Mouse (Mus musculus) liver, embryonic 15.5 days (tissue): ENCODE results near the gene Ephx1. TPM values are rescaled to one million over a fixed set of nuclear protein-coding genes. Genes with fewer than 3 reads are reported as not detected.

Experiments
- ATAC-seq: fragments of 200-750 bp; cut with Nextera tagmentation; 2 replicates; pipeline ENCODE4 v1.8.0; 2017; ENCODE audit warnings: moderate number of reproducible peaks, mild to moderate bottlenecking, moderate library complexity; ENCODE audit not compliant: insufficient read depth
- H3K27ac ChIP-seq: fragments of 300-500 bp; sonication (generic); replicated peaks from 2 replicates; pipeline ENCODE4 v1.5.1; 2015; ENCODE audit warnings: mild to moderate bottlenecking, inconsistent platforms
- H3K27me3 ChIP-seq: fragments of 300-500 bp; sonication (generic); 2 replicates; pipeline ENCODE4 v1.6.1; 2015; ENCODE audit warnings: mild to moderate bottlenecking, inconsistent platforms
- H3K36me3 ChIP-seq: fragments of 300-500 bp; sonication (generic); replicated peaks from 2 replicates; pipeline ENCODE4 v1.6.1; 2015; ENCODE audit warnings: moderate library complexity, mild to moderate bottlenecking, inconsistent platforms
- H3K4me1 ChIP-seq: fragments of 300-500 bp; sonication (generic); replicated peaks from 2 replicates; pipeline ENCODE4 v1.6.1; 2015; ENCODE audit warnings: inconsistent platforms
- H3K4me2 ChIP-seq: fragments of 300-500 bp; sonication (generic); 2 replicates; pipeline ENCODE4 v1.6.1; 2015; ENCODE audit warnings: moderate library complexity, mild to moderate bottlenecking, inconsistent platforms
- H3K4me3 ChIP-seq: fragments of 300-500 bp; sonication (generic); replicated peaks from 2 replicates; pipeline ENCODE4 v1.5.1; 2015; ENCODE audit warnings: mild to moderate bottlenecking, inconsistent platforms
- H3K9ac ChIP-seq: fragments of 300-500 bp; sonication (generic); 2 replicates; pipeline ENCODE4 v1.6.1; 2015; ENCODE audit warnings: moderate library complexity, mild to moderate bottlenecking, inconsistent platforms
- H3K9me3 ChIP-seq: fragments of 300-500 bp; sonication (generic); replicated peaks from 2 replicates; pipeline ENCODE4 v1.6.1; 2016; ENCODE audit warnings: inconsistent platforms
- WGBS: fragments of 180-500 bp; shearing (Covaris S2); methylation state at CpG from one replicate; pipeline ENCODE4 v1.1.7; 2015; ENCODE audit warnings: mixed read lengths; ENCODE audit not compliant: insufficient replicate concordance; 5-methylcytosine and 5-hydroxymethylcytosine counted together
- polyA plus RNA-seq: library from polyadenylated mRNA; unstranded; fragments of >200 nt; fragmentation: Nextera tagmentation; extraction: Ambion mirVana; gene quantifications from 2 replicates; pipeline ENCODE4 v1.2.1, GENCODE M21; 2015

The Ephx1 gene
- polyA plus RNA-seq, 1 experiment from 2014 or later, result 7.5 TPM

DNA sequence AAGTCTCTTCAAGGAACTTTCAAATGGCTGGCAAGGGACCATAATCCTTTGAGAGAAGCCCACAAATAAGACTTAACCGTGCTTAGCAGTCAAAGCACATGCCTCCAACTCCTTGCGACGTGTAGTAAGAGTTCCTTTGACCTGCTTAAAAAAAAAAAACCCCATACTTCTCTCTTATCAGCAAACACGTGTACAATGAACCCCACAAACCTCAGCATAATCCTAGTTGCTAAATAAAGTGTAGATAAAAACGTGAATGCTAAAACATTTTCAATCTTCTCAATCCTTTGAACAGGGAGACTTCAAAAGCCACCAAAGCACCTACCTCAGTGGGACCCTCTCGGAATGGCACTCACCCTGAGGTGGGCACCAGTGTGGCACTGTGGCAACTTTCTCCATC, 7.3 kb downstream of the Ephx1 start:
- Histone ChIP-seq H3K9me3 (no peaks in the 10 kb centered on the region), H3K36me3 (no peaks in the 10 kb centered on the region), H3K4me1 (peaks cover 14% of the 10 kb centered on the region; the same call in 1 of the 2 replicates), H3K4me2 (no peak overlapping the region), H3K4me3 (no peak overlapping the region), H3K27me3 (peaks cover 54% of the 10 kb centered on the region), H3K9ac (no peak overlapping the region), H3K27ac (no peak overlapping the region)
- no peak for ATAC-seq
- 33% methylated on average over 6 of the region's 6 CpGs for WGBS

DNA sequence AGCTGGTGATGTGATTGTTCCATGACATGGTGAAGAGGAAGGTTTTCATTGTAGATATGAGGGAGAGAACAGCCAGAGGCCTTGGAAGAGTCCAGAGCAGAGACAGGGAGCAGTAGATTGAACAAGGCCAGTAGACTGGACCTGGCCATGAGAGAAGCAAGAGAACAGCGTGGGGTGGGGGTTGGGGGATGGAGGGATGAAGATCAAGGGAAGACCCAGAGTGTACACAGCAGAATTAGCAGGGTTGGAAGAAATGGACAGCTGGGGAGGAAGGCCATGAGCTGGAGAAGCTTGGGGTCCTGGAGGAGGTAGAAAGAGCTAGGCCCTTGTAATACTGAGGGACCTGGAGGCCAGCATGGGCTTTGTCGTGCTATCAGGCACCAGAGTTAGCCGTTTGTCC, 8.3 kb downstream of the Ephx1 start:
- WGBS, result 54% methylated on average over 3 of the region's 3 CpGs
- Histone ChIP-seq H3K4me1 (peaks cover 14% of the 10 kb centered on the region; the same call in 1 of the 2 replicates), H3K36me3 (no peaks in the 10 kb centered on the region), H3K4me3 (no peak overlapping the region), H3K4me2 (no peak overlapping the region), H3K9me3 (no peaks in the 10 kb centered on the region), H3K27ac (no peak overlapping the region), H3K27me3 (peaks cover 44% of the 10 kb centered on the region), H3K9ac (no peak overlapping the region)
- no peak for ATAC-seq

DNA sequence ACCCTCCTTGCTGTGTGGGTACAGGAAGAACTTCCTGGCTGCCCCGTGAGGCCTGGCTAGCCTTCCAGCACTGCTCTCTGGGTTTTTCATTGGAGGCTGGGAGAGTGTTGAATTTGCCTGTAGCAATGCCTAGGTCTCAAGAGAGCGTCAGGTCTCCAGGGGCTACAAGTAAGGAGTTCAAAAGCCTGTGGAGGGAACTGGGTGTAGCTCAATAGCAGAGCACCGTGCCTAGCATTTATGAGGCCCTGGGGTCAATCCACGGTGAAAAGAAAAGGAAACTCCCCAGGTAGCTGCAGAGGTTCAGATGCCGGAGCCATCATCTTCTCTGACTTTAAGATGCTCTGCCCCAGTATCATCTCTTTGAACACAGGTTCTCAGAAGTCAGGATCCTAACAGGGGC, 9.1 kb downstream of the Ephx1 start:
- Histone ChIP-seq H3K27ac (no peak overlapping the region), H3K36me3 (no peaks in the 10 kb centered on the region), H3K4me3 (no peak overlapping the region), H3K4me1 (peaks cover 7% of the 10 kb centered on the region; the same call in 1 of the 2 replicates), H3K9ac (no peak overlapping the region), H3K9me3 (no peaks in the 10 kb centered on the region), H3K27me3 (peaks cover 36% of the 10 kb centered on the region), H3K4me2 (no peak overlapping the region)
- ATAC-seq, result no peak
- WGBS, result 58% methylated on average over 5 of the region's 5 CpGs

DNA sequence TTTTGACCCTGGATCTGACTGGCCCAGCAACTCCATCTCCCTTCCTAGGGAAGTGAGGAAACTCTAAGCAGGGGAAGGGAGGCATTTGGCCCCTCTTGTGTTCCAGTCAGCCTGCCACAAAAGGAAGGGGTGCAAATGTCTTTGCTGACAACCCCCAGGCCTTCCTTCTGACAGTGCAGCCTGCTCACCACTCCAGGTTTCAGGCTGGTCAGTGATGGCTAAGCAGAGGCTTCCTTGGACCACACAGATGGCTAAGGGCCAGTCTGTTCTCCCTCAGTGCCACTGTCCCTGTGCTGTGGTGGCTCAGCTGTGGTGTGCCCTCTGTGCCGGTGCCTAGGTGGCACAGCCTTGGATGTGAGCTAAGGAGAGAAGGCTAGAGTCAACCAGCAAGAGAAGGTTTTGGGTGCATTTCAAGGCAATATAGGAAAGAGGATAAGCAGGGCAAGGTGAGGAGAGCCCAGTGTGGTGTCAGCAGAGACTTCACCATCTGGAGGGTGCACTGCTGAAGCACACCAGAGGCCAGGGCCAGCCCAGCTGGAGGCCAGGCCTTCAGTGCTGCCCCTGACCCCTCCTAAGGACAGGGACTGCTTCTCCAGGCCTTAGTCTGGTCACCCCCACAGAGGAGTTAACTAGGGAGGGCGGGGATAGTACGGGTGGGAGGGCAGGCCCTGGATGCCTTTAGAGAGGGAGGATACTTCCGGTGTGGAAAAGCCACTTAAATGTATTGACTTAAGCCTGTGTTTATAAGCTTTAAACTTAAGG, 10.4 kb downstream of the Ephx1 start:
- Histone ChIP-seq H3K4me2 (no peak overlapping the region), H3K9ac (no peak overlapping the region), H3K27ac (no peak overlapping the region), H3K27me3 (peaks cover 23% of the 10 kb centered on the region), H3K4me3 (no peak overlapping the region), H3K9me3 (no peaks in the 10 kb centered on the region), H3K36me3 (no peaks in the 10 kb centered on the region), H3K4me1 (peaks cover 5% of the 10 kb centered on the region; the same call in 1 of the 2 replicates)
- ATAC-seq, result no peak
- 62% methylated on average over 4 of the region's 4 CpGs for WGBS

DNA sequence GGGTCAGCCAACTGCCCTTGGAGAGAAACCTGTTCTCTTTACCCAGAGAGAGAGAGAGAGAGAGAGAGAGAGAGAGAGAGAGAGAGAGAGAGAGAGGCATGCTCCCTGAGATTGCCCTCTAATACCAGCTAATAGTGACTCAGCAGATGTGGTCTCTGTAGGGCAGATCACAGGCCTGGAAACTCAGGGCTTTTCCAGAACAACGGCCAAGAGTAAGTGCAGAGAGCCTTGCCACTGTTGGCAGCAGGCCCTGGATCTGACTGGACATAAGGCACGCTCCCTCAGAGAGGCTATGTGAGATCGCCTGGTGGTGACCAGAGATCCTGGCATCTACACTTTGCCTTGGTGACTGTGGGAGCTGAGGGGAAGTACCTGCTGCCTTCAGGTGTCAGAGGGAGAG, 10.9 kb downstream of the Ephx1 start:
- H3K27ac ChIP-seq, result no peak overlapping the region
- no peak overlapping the region for H3K4me2 ChIP-seq
- ATAC-seq, result no peak
- no peak overlapping the region for H3K4me3 ChIP-seq
- peaks cover 8% of the 10 kb centered on the region; the same call in 1 of the 2 replicates for H3K4me1 ChIP-seq
- peaks cover 17% of the 10 kb centered on the region for H3K27me3 ChIP-seq
- H3K9ac ChIP-seq, result no peak overlapping the region
- WGBS, result 49% methylated on average over 3 of the region's 3 CpGs
- H3K9me3 ChIP-seq, result no peaks in the 10 kb centered on the region
- H3K36me3 ChIP-seq, result no peaks in the 10 kb centered on the region

DNA sequence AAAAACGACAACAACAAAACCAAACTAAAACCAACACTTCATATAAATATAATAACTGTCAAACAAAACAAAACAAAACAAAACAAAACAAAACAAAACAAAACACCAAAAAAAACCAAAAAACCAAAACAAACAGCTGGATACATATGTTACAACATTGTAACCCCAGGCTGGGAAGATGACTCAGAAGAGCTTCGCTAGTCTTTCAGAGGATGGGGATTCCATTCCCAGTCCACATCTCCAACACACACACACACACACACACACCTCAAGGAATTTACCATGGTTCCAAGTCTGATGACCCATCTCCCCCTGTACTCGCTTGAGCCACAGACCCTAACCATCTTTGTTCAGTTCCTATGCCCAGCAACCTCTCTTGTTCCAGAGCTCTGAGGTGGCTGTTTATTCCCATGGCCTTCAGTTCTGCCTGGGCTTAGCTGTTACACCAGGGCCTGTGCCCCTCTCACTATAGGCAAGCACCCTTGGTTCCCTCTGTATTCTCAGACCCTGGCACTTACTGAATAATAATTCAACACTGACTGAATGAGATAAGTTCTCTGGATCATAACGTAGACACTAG, 11.6 kb downstream of the Ephx1 start:
- no peak for ATAC-seq
- peaks cover 13% of the 10 kb centered on the region; the same call in 1 of the 2 replicates for H3K27me3 ChIP-seq
- no peak overlapping the region for H3K4me3 ChIP-seq
- peaks cover 8% of the 10 kb centered on the region; the same call in 1 of the 2 replicates for H3K4me1 ChIP-seq
- no peaks in the 10 kb centered on the region for H3K9me3 ChIP-seq
- H3K4me2 ChIP-seq, result no peak overlapping the region
- WGBS, result 65% methylated on average over 4 of the region's 4 CpGs
- H3K9ac ChIP-seq, result no peak overlapping the region
- H3K27ac ChIP-seq, result no peak overlapping the region
- H3K36me3 ChIP-seq, result no peaks in the 10 kb centered on the region

DNA sequence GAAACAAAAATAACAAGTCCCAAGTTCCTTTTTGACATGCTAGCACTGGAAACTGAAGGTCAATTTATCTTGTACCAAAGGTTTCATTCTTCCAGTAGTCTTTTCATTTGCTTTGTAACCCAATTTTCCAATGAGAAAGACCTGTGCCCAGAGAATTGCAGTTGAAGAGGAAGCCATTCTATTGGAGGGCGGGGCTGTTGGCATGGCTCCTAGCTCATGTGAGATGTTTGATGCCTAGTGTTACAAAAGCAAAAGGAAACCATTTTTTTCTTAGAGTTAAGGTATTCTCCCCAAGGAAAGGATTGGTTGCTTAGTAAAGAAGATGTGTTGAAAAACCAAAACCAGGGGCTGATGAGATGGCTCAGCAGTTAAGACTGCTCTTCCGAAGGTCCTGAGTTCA, 12.4 kb downstream of the Ephx1 start:
- 75% methylated on average over 2 of the region's 2 CpGs for WGBS
- peaks cover 9% of the 10 kb centered on the region; the same call in 1 of the 2 replicates for H3K27me3 ChIP-seq

DNA sequence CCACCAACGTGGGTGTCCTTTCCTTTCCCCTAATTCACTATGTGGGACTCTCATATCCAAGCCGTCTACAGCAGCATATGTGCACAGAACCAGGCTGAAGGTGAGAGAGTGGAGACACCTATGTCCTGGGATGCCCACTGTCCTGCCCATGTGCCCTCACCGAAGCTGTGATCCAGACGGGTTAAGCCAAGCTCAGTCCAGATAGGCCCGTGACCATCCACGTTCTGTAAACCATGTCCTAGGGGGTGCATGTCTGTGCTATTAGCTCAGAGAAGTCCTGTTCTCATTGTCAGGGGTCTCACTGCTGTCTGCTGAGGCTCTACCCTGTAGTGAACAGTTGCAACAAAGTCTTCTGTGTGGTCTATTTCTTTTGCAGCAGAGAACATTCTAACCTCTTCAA, 12.9 kb downstream of the Ephx1 start:
- no peak overlapping the region for H3K4me3 ChIP-seq
- no peak overlapping the region for H3K27ac ChIP-seq
- WGBS, result 65% methylated on average over 6 of the region's 6 CpGs
- no peak for ATAC-seq
- no peaks in the 10 kb centered on the region for H3K36me3 ChIP-seq
- H3K4me2 ChIP-seq, result no peak overlapping the region
- no peak overlapping the region for H3K9ac ChIP-seq
- H3K9me3 ChIP-seq, result no peaks in the 10 kb centered on the region
- peaks cover 8% of the 10 kb centered on the region; the same call in 1 of the 2 replicates for H3K4me1 ChIP-seq
- peaks cover 5% of the 10 kb centered on the region; the same call in 1 of the 2 replicates for H3K27me3 ChIP-seq

More for the DNA sequence above, 12.4 kb downstream of the Ephx1 start:
- no peak overlapping the region for H3K27ac ChIP-seq
- no peaks in the 10 kb centered on the region for H3K9me3 ChIP-seq
- H3K4me3 ChIP-seq, result no peak overlapping the region
- ATAC-seq, result no peak
- no peak overlapping the region for H3K9ac ChIP-seq
- no peak overlapping the region for H3K4me2 ChIP-seq
- H3K4me1 ChIP-seq, result peaks cover 8% of the 10 kb centered on the region; the same call in 1 of the 2 replicates
- no peaks in the 10 kb centered on the region for H3K36me3 ChIP-seq

DNA sequence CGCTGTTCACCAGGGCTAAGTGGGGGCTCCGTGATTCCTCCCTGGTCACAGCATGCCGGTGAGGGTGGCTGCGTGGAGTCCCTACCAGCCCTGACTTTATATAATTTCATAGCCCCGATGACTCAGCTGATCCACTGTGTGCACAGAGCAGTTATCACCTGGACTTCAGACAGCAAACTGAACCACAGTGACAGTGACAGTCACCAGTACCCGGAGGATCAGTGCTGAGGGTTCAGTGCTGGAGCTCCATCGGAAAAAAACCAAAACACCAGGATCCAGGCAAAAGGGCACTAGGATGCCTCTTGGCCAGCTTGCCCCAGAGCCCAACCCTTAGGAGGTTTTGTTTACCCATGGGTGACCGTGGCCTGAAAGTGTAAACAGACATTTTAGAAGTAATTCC, 15.4 kb downstream of the Ephx1 start:
- Histone ChIP-seq H3K4me1 (peaks cover 14% of the 10 kb centered on the region; the same call in 1 of the 2 replicates), H3K4me2 (no peak overlapping the region), H3K9me3 (no peaks in the 10 kb centered on the region), H3K27ac (no peak overlapping the region), H3K36me3 (no peaks in the 10 kb centered on the region), H3K4me3 (no peak overlapping the region), H3K9ac (no peak overlapping the region), H3K27me3 (no peaks in the 10 kb centered on the region)
- peak; percentile 56; the same call in 1 of the 2 replicates for ATAC-seq
- 47% methylated on average over 8 of the region's 8 CpGs for WGBS

DNA sequence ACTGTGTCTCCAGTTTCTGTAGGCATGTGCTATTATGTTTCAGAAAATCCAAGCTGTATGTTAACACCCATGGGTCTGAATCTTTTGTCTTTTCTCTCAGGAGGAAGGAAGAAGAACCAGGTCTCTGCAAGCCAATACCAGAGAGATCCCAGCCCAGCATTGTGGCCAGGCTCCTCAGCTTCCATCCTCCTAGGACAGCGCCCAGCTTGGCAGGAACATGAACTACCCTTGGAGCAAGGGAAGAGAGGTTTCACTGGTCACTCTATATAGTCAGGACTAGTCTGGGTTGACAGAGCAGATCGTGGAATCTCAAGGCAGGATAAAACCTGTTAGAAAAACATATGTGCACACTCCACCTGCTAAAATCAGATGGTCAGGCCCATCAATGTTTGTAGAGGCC, 16.9 kb downstream of the Ephx1 start:
- no peak overlapping the region for H3K4me3 ChIP-seq
- H3K4me1 ChIP-seq, result peaks cover 19% of the 10 kb centered on the region
- no peak for ATAC-seq
- H3K27me3 ChIP-seq, result 0 out of 2 replicates have a peak, but pooled peaks cover 6% of the 10 kb centered on the region
- WGBS, result 50% methylated on average over 2 of the region's 2 CpGs
- H3K27ac ChIP-seq, result no peak overlapping the region
- no peaks in the 10 kb centered on the region for H3K36me3 ChIP-seq
- no peak overlapping the region for H3K9ac ChIP-seq
- H3K9me3 ChIP-seq, result no peaks in the 10 kb centered on the region
- H3K4me2 ChIP-seq, result no peak overlapping the region

DNA sequence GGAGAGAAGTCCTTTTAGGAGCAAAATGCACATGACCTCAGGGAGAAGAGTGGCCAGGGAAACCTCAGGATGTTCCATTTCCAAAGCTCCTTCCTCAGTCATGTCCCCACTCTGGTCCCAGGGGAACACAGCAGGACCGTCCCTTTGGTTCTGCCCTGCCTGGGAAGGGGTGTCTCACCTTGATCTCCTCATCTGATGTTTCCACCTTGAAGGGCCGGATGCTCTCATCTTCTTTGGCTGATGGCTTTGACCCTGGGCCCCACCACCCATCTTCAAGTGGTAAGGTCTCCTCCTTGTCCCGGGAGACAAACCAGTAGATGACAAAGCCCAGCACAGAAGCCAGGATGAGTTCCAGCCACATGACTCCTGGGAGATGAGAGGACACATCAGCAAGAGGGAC, 19.1 kb downstream of the Ephx1 start:
- H3K9me3 ChIP-seq, result no peaks in the 10 kb centered on the region
- H3K4me1 ChIP-seq, result peaks cover 19% of the 10 kb centered on the region
- 60% methylated on average over 3 of the region's 3 CpGs for WGBS
- H3K36me3 ChIP-seq, result no peaks in the 10 kb centered on the region
- H3K27ac ChIP-seq, result 0 out of 2 replicates have a peak overlapping the region, but pooled peaks have one; percentile 24
- 0 out of 2 replicates have a peak, but pooled peaks cover 6% of the 10 kb centered on the region for H3K27me3 ChIP-seq
- no peak overlapping the region for H3K4me2 ChIP-seq
- H3K9ac ChIP-seq, result no peak overlapping the region
- ATAC-seq, result no peak
- H3K4me3 ChIP-seq, result no peak overlapping the region
